ENCODE assay signal across 10 mouse cellular contexts in the genomic region with DNA sequence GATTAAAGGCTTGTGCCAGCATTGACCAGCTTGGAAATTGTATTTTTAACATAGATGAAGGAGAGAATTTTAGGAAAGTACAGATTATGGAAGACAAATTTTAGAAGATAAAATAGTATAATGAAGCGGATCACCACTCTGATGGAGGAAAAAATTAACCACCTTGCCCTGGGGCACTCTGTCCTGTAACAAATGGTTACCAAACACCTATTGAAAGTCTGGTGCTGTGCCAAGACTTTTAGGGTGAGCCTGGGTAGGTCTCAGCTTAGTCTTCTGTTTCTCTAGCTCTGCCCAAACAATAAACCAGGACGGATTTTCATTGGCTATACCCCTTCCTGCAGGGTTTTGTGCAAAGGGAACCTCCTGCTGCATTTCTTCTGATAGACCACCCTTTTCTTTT. TPM values are rescaled to one million over a fixed set of nuclear protein-coding genes. Genes with fewer than 3 reads are reported as not detected.
"Had no signal": no experiment of that assay in that cellular context is flagged by ENCODE, and none has a peak within 500 bp of the region (broad histone marks: within the 10 kb centered on the region; RNA-seq: fewer than 3 reads in every experiment).

No protein-coding gene starts in this region.

- DNase-seq: left cerebral cortex, postnatal 4 days; lung, adult 18-20 months; thymus, postnatal 4 days had no signal

- H3K36me3 ChIP-seq: intestine, embryonic 15.5 days; limb, embryonic 13.5 days; midbrain, embryonic 12.5 days had no signal

- H3K4me2 ChIP-seq: intestine, embryonic 15.5 days; limb, embryonic 13.5 days; midbrain, embryonic 12.5 days had no signal

- H3K4me3 ChIP-seq: intestine, embryonic 15.5 days; limb, embryonic 13.5 days; midbrain, embryonic 12.5 days had no signal

- ATAC-seq: intestine, embryonic 15.5 days; midbrain, embryonic 16.5 days had no signal

- H3K4me1 ChIP-seq: intestine, embryonic 15.5 days had no signal

- H3K27me3 ChIP-seq: intestine, embryonic 15.5 days; limb, embryonic 13.5 days; midbrain, embryonic 12.5 days had no signal

- H3K9ac ChIP-seq: intestine, embryonic 15.5 days; limb, embryonic 13.5 days; liver, embryonic 14.5 days; midbrain, embryonic 12.5 days had no signal

- H3K9me3 ChIP-seq: intestine, embryonic 15.5 days; limb, embryonic 13.5 days; midbrain, embryonic 12.5 days had no signal

- H3K27ac ChIP-seq: intestine, embryonic 15.5 days; limb, embryonic 13.5 days; liver, embryonic 14.5 days; midbrain, embryonic 12.5 days; stomach, postnatal 0 days had no signal

RNA-seq across cellular contexts. Expression of gene Pdzd9, which starts 1.1 kb away (rescaled TPM):
- polyA plus RNA-seq: liver, adult 2 months had no signal
